Mouse (Mus musculus) intestine, postnatal 0 days (tissue): ENCODE measurements around the gene Mcrip2. TPM values are rescaled to one million over a fixed set of nuclear protein-coding genes. Genes with fewer than 3 reads are reported as not detected.

ENCODE experiments used
- ATAC-seq: fragments of 200-750 bp; cut with Nextera tagmentation; 2 replicates; pipeline ENCODE4 v1.8.0; 2017; ENCODE audit warnings: mild to moderate bottlenecking, moderate TSS enrichment, moderate library complexity
- H3K27ac ChIP-seq: fragments of 300-500 bp; sonication (generic); 2 replicates; pipeline ENCODE4 v1.5.1; 2014; ENCODE audit warnings: mild to moderate bottlenecking, low read depth, low read length, moderate library complexity
- H3K27me3 ChIP-seq: fragments of 300-500 bp; sonication (generic); replicated peaks from 2 replicates; pipeline ENCODE4 v1.6.1; 2014; ENCODE audit warnings: low read length, mixed read lengths; ENCODE audit not compliant: control insufficient read depth, insufficient read depth
- H3K36me3 ChIP-seq: fragments of 300-500 bp; sonication (generic); 2 replicates; pipeline ENCODE4 v1.6.1; 2014; ENCODE audit warnings: mild to moderate bottlenecking, moderate library complexity; ENCODE audit not compliant: control insufficient read depth, insufficient read depth
- H3K4me1 ChIP-seq: fragments of 300-500 bp; sonication (generic); replicated peaks from 2 replicates; pipeline ENCODE4 v1.6.1; 2014; ENCODE audit warnings: antibody characterized with exemption, low read length, mixed read lengths; ENCODE audit not compliant: control insufficient read depth, insufficient read depth
- H3K4me2 ChIP-seq: fragments of 300-500 bp; sonication (generic); replicated peaks from 2 replicates; pipeline ENCODE4 v1.6.1; 2014; ENCODE audit warnings: low read depth, mild to moderate bottlenecking, moderate library complexity
- H3K4me3 ChIP-seq: fragments of 300-500 bp; sonication (generic); 2 replicates; pipeline ENCODE4 v1.5.1; 2014; ENCODE audit warnings: low read depth, low read length
- H3K9ac ChIP-seq: fragments of 300-500 bp; sonication (generic); 2 replicates; pipeline ENCODE4 v1.6.1; 2014; ENCODE audit warnings: mild to moderate bottlenecking, low read depth, low read length
- H3K9me3 ChIP-seq: fragments of 300-500 bp; sonication (generic); 2 replicates; pipeline ENCODE4 v1.6.1; 2016; ENCODE audit warnings: mixed run types; ENCODE audit not compliant: control insufficient read depth
- CTCF ChIP-seq: sonication (generic); IDR thresholded peaks from 2 replicates; pipeline ENCODE4 v1.5.1; 2016; ENCODE audit warnings: low read depth, mild to moderate bottlenecking, control low read depth, antibody characterized with exemption, moderate library complexity
- WGBS: fragments of 180-500 bp; shearing (Covaris S2); extraction: QIAGEN DNeasy Blood & Tissue Kit; methylation state at CpG from one replicate; pipeline ENCODE4 v1.1.7; 2014; 5-methylcytosine and 5-hydroxymethylcytosine counted together
- polyA plus RNA-seq: library from polyadenylated mRNA; unstranded; fragments of >200 nt; fragmentation: Nextera tagmentation; extraction: Ambion mirVana; gene quantifications from 2 replicates; pipeline ENCODE4 v1.2.1, GENCODE M21; 2015

Mcrip2 gene
- polyA plus RNA-seq = 51.0 and 55.9 TPM in 2 replicates

DNA sequence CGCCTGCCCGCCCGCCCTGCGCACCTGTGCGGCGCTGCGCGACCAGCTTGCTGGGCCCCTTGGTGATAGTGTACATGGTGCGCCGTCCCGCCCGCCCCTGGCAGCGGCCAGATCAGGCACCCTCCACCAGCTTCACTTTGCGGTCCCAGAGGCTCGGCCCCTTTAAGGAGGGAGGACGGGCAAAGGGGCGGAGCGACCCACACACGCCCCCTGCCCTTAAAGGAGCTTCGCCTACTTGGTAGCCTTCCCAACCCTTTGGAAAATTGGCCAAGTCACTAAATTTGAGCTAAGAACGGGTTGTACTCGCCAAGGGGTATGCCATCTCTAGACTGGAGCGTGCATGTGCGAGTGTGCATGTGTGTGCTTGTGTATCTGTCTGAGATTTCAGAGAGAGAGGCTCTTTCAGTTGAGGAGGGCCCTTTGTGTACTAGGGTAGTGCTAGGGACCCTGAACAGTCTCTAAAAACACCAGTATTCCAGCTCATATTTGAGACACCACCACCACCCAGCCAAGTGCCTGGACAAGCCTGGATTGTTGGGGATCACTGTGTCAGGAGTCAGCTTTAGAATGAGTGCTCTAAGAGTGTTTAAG, at the start of gene Mcrip2:
TSS of gene Mcrip2 (minus strand) at position 164 of the 591 bp plus-strand sequence.
- Histone ChIP-seq H3K9me3 (no peaks in the 10 kb centered on the region), H3K4me1 (0 out of 2 replicates have a peak, but pooled peaks cover 4% of the 10 kb centered on the region), H3K36me3 (no peaks in the 10 kb centered on the region), H3K27me3 (no peaks in the 10 kb centered on the region), H3K27ac (peak within 1 kb of the TSS; percentile 81), H3K9ac (peak within 1 kb of the TSS; percentile 66), H3K4me3 (peak within 1 kb of the TSS; percentile 70), H3K4me2 (peak within 1 kb of the TSS; percentile 97)
- WGBS = under 1% methylated on average over 21 of the region's 24 CpGs
- ATAC-seq = peak; percentile 60
- peak; percentile 45; the same call in 1 of the 2 replicates for TF ChIP-seq CTCF

DNA sequence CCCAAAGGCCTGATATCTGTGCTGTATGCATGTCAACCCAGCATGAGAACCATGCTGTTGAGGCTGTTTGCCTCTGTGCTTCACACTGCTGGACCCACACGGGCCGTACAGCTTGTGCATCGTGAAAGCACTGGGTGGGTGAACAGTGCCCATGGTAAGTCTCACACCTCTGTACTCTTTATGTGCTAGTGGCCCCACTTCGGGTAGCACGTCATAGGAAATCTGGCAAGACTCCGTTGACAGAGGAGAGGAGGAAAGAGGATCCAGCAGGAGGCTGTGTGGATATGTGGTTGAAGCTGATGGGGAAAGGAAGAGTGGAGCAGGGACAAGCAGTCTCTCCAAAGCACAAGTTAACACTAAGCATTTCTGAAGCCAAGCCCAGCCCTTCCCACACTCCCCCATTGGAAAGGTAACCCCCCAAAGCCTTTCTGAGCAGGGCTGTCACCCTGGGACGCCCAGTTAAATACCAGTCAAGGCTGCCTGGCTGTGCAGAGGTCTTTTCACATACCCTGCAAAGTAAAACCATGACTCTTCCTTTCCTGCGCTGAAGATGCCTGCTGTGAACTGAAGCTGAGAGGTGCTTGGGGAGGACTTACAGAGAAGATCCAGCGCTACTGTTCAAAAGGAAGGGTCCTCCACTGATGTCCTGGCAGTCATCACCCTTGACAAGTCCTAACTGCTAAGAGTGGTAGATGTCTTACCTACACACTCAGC, 49.6 kb upstream of the Mcrip2 start:
- no peak for TF ChIP-seq CTCF
- peak overlapping the region; percentile 89 for H3K4me2 ChIP-seq
- H3K36me3 ChIP-seq = no peaks in the 10 kb centered on the region
- H3K27me3 ChIP-seq = no peaks in the 10 kb centered on the region
- H3K4me3 ChIP-seq = peak overlapping the region; percentile 75
- H3K9me3 ChIP-seq = no peaks in the 10 kb centered on the region
- WGBS = 72% methylated on average over 9 of the region's 9 CpGs
- H3K4me1 ChIP-seq = peaks cover 17% of the 10 kb centered on the region
- ATAC-seq = no peak
- H3K9ac ChIP-seq = peak overlapping the region; percentile 83
- peak overlapping the region; percentile 60 for H3K27ac ChIP-seq

DNA sequence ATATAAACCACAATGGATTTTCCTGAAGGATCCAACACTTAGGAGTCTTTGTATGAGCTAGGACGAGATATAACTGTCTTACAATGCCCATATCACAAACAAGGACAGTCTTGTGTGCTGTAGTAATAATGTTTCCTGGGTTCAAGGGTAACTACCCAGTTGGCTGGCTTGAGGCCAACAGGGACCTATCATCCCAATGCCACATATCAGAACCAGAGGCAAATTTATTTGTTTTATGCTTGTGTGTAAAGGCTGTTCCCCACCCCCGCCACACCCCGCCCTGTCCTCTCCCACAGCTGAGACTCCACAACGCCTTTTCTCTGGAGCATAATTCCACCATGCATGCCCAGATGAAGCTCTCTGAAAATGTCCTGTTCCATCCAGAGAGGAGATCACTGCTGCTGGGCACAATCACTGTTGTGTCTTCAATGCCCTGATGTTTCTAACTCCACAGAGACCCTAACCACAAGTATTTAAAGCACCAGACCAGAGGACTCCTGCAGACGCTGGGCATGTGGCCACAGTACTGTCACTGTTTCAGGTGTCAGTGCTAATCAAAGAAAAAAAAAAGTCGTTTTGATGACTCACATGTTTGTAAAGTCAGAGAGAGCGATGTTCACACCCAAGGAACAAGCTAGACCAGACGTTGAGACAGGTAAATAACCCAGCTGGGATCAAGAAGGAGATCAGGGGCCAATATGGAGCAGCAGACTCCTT, 48.5 kb upstream of the Mcrip2 start:
- 29% methylated on average over 8 of the region's 8 CpGs for WGBS
- H3K9me3 ChIP-seq = no peaks in the 10 kb centered on the region
- H3K9ac ChIP-seq = no peak overlapping the region
- H3K27ac ChIP-seq = peak overlapping the region; percentile 60
- no peaks in the 10 kb centered on the region for H3K36me3 ChIP-seq
- H3K4me1 ChIP-seq = peaks cover 17% of the 10 kb centered on the region
- no peak for TF ChIP-seq CTCF
- H3K4me2 ChIP-seq = peak overlapping the region; percentile 89
- no peaks in the 10 kb centered on the region for H3K27me3 ChIP-seq
- no peak for ATAC-seq
- H3K4me3 ChIP-seq = no peak overlapping the region

DNA sequence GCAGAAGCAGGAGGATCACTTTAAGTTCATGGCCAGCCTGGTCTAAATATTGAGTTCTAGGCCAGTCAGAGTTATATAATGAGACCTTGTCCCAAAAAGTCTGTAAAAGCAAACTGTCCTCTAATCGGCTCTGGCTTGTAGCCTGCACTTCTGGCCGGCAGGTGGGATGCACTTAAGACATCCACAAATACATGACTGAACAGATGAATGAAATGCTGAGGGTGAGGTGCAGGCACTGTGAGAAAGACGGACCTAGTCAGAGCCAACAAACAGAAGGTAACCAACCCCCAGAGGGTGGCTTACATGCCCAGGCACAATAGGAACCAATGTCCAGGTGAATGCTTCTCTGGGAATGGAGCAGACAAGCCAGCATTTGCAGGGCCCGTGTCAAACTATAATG, 45.7 kb upstream of the Mcrip2 start:
- H3K4me3 ChIP-seq = no peak overlapping the region
- no peaks in the 10 kb centered on the region for H3K27me3 ChIP-seq
- no peak for TF ChIP-seq CTCF
- H3K27ac ChIP-seq = no peak overlapping the region
- 67% methylated on average over 4 of the region's 4 CpGs for WGBS
- H3K9ac ChIP-seq = no peak overlapping the region
- H3K9me3 ChIP-seq = no peaks in the 10 kb centered on the region
- no peak overlapping the region for H3K4me2 ChIP-seq
- no peaks in the 10 kb centered on the region for H3K36me3 ChIP-seq
- ATAC-seq = no peak
- peaks cover 23% of the 10 kb centered on the region for H3K4me1 ChIP-seq

DNA sequence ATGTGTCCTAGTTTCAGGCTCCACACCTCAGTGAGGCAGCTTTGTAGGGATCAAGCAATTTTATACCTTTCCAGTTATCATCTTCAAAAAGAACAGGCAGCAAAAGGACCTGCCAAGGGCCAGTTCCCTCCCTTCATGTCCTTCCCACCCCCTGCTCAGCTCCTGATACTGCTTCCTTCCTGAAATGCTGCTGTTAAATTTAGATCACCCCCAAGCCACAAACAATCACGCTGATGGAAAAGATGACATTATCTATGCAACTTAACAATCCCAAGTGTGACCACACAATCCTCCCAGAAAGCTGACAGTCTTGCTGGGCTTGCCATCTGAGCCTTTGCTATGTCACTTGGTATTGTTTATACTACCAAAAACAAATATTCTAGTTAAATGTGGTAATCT, 45.3 kb upstream of the Mcrip2 start:
- TF ChIP-seq CTCF = no peak
- WGBS = 56% methylated on average over 1 of the region's 1 CpGs
- no peak for ATAC-seq

DNA sequence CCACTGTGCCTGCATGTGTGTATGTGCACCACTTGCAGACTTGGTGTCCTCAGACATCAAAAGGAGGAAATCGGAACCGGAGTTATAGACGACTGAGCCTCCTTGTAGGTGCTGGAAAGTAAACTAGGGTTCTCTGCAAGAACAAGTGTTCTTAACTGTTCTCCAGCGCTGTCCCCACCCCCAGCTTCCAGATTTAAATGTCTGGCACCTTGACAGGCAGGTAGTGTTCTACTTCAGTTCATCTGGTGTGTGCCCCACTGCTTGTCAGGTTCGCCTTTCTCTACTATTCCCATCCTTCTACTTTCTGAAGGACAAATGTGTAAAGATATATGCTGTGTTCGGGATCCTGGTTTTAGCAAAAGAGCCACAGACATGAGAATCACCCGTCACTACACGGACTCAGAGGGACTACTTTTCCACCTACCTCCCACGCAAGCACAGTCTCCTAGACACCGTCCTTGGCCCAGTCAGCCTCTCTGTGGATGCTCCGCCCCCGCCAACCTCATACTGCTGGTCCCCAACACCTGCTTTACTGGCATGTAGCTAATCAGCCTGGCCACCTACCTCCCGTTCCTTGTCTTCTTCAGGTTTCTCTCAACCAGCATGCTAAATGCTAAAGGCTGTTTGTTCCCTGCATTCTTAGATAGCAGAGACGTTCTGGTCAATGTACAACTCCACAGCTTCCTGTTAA, 44.8 kb upstream of the Mcrip2 start:
- ATAC-seq = no peak
- no peaks in the 10 kb centered on the region for H3K36me3 ChIP-seq
- peaks cover 19% of the 10 kb centered on the region for H3K4me1 ChIP-seq
- H3K27ac ChIP-seq = peak overlapping the region; percentile 50
- TF ChIP-seq CTCF = no peak
- H3K4me2 ChIP-seq = peak overlapping the region; percentile 32
- H3K4me3 ChIP-seq = no peak overlapping the region
- H3K9ac ChIP-seq = no peak overlapping the region
- no peaks in the 10 kb centered on the region for H3K27me3 ChIP-seq
- no peaks in the 10 kb centered on the region for H3K9me3 ChIP-seq
- 69% methylated on average over 14 of the region's 14 CpGs for WGBS

More for the DNA sequence above, 45.3 kb upstream of the Mcrip2 start:
- no peaks in the 10 kb centered on the region for H3K36me3 ChIP-seq
- no peaks in the 10 kb centered on the region for H3K9me3 ChIP-seq
- H3K27ac ChIP-seq = peak overlapping the region; percentile 50
- peaks cover 23% of the 10 kb centered on the region for H3K4me1 ChIP-seq
- peak overlapping the region; percentile 32; the same call in 1 of the 2 replicates for H3K4me2 ChIP-seq
- no peak overlapping the region for H3K4me3 ChIP-seq
- H3K27me3 ChIP-seq = no peaks in the 10 kb centered on the region
- H3K9ac ChIP-seq = no peak overlapping the region
